Mouse (Mus musculus) midbrain, postnatal 0 days (tissue): ENCODE results near the gene Ddx39. TPM values are rescaled to one million over a fixed set of nuclear protein-coding genes. Genes with fewer than 3 reads are reported as not detected.

ENCODE experiments used
- ATAC-seq: fragments of 200-750 bp; cut with Nextera tagmentation; 2 replicates; pipeline ENCODE4 v1.8.0; 2017; ENCODE audit warnings: moderate number of reproducible peaks, mild to moderate bottlenecking, moderate TSS enrichment, moderate library complexity; ENCODE audit not compliant: low FRiP score
- DNase-seq: peaks from one replicate; pipeline ENCODE4 v3.0.0-alpha.2; 2015; ENCODE audit warnings: low spot score
- H3K27ac ChIP-seq: fragments of 300-500 bp; sonication (generic); 2 replicates; pipeline ENCODE4 v1.5.1; 2014; ENCODE audit warnings: low read depth, mild to moderate bottlenecking, low read length, mixed read lengths
- H3K27me3 ChIP-seq: fragments of 300-500 bp; sonication (generic); 2 replicates; pipeline ENCODE4 v1.6.1; 2014; ENCODE audit warnings: low read length, control low read depth, mixed read lengths; ENCODE audit not compliant: insufficient read depth
- H3K36me3 ChIP-seq: fragments of 300-500 bp; sonication (generic); 2 replicates; pipeline ENCODE4 v1.6.1; 2014; ENCODE audit warnings: low read length, control low read depth, mixed read lengths; ENCODE audit not compliant: insufficient read depth
- H3K4me1 ChIP-seq: fragments of 300-500 bp; sonication (generic); 2 replicates; pipeline ENCODE4 v1.6.1; 2014; ENCODE audit warnings: mild to moderate bottlenecking, control low read depth, antibody characterized with exemption, low read length, mixed read lengths; ENCODE audit not compliant: insufficient read depth
- H3K4me2 ChIP-seq: fragments of 300-500 bp; sonication (generic); 2 replicates; pipeline ENCODE4 v1.6.1; 2014; ENCODE audit warnings: low read depth, mild to moderate bottlenecking, low read length, mixed read lengths; ENCODE audit not compliant: poor library complexity, severe bottlenecking
- H3K4me3 ChIP-seq: fragments of 300-500 bp; sonication (generic); 2 replicates; pipeline ENCODE4 v1.5.1; 2014; ENCODE audit warnings: low read depth, mild to moderate bottlenecking, low read length, moderate library complexity
- H3K9ac ChIP-seq: fragments of 300-500 bp; sonication (generic); replicated peaks from 2 replicates; pipeline ENCODE4 v1.6.1; 2014; ENCODE audit warnings: mild to moderate bottlenecking, low read length, moderate library complexity, mixed read lengths; ENCODE audit not compliant: poor library complexity, severe bottlenecking
- H3K9me3 ChIP-seq: fragments of 300-500 bp; sonication (generic); 2 replicates; pipeline ENCODE4 v1.6.1; 2016; ENCODE audit warnings: low read length, control low read depth
- CTCF ChIP-seq: IDR thresholded peaks from 2 replicates; pipeline ENCODE4 v1.5.1; 2016; ENCODE audit warnings: antibody characterized with exemption, mild to moderate bottlenecking
- WGBS: fragments of 180-500 bp; shearing (Covaris S2); extraction: QIAGEN DNeasy Blood & Tissue Kit; methylation state at CpG from one replicate; pipeline ENCODE4 v1.1.7; 2014; 5-methylcytosine and 5-hydroxymethylcytosine counted together
- polyA plus RNA-seq: library from polyadenylated mRNA; unstranded; fragments of >200 nt; fragmentation: Nextera tagmentation; extraction: Ambion mirVana; gene quantifications from 2 replicates; pipeline ENCODE4 v1.2.1, GENCODE M21; 2015
- total RNA-seq: library from RNA; depleted of rRNA; stranded (reverse); fragments of >200 nt; gene quantifications from 2 replicates; pipeline ENCODE4 v1.2.3, GENCODE M21; 2014

Ddx39 gene
- total and polyA plus RNA-seq, 2 experiments from 2014 or later, result 38.1 to 68.2 TPM

GRCm38 (mm10) chr8:83684517-83684916 lies 30.5 kb upstream of the Ddx39 start:
- no peak for TF ChIP-seq CTCF
- Histone ChIP-seq H3K9ac (no peak overlapping the region), H3K4me1 (no peaks in the 10 kb centered on the region), H3K27ac (no peak overlapping the region), H3K9me3 (no peaks in the 10 kb centered on the region), H3K4me2 (no peak overlapping the region), H3K36me3 (peaks cover 53% of the 10 kb centered on the region), H3K27me3 (no peaks in the 10 kb centered on the region), H3K4me3 (no peak overlapping the region)
- 95% methylated on average over 9 of the region's 9 CpGs for WGBS
- DNase-seq (no peak), ATAC-seq (no peak)

DNA sequence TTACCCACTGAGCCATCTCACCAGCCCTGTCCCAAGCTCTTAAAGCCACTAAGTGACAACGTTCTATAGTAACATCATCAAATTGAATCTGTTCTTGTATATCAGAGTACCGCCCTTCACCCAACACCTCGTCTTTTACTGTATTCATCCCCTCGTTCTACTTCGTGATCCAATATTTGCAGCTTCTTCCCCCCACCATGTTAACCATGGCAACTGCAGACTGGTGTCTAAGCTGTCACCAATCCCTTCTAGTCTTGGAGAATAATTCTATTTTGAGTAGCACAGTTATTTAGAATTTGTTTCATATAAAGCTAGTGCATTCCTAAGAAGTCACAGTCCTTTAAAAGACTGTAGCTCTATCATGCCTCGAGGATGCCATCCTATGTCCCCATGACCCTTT lies 25.7 kb upstream of the Ddx39 start:
- TF ChIP-seq CTCF, result no peak
- ATAC-seq (no peak), DNase-seq (no peak)
- no peak overlapping the region for H3K4me3 ChIP-seq
- H3K9me3 ChIP-seq, result no peaks in the 10 kb centered on the region
- WGBS, result 87% methylated on average over 6 of the region's 6 CpGs
- no peak overlapping the region for H3K27ac ChIP-seq
- H3K9ac ChIP-seq, result no peak overlapping the region
- H3K4me2 ChIP-seq, result no peak overlapping the region
- no peaks in the 10 kb centered on the region for H3K27me3 ChIP-seq
- H3K4me1 ChIP-seq, result no peaks in the 10 kb centered on the region
- peaks cover 40% of the 10 kb centered on the region for H3K36me3 ChIP-seq

- Histone ChIP-seq H3K27ac (no peak overlapping the region), H3K9me3 (no peaks in the 10 kb centered on the region), H3K27me3 (no peaks in the 10 kb centered on the region), H3K4me1 (peaks cover 17% of the 10 kb centered on the region; the same call in 1 of the 2 replicates), H3K4me3 (no peak overlapping the region), H3K9ac (no peak overlapping the region), H3K36me3 (peaks cover 31% of the 10 kb centered on the region), H3K4me2 (no peak overlapping the region)
- ATAC-seq (no peak), DNase-seq (no peak)
- TF ChIP-seq CTCF, result no peak
- WGBS, result 89% methylated on average over 10 of the region's 10 CpGs
Measured at GRCm38 (mm10) chr8:83693609-83694236, 21.3 kb upstream of the Ddx39 start.

GRCm38 (mm10) chr8:83694369-83695160 lies 20.4 kb upstream of the Ddx39 start:
- H3K9ac ChIP-seq, result no peak overlapping the region
- H3K27me3 ChIP-seq, result no peaks in the 10 kb centered on the region
- H3K4me3 ChIP-seq, result no peak overlapping the region
- H3K9me3 ChIP-seq, result no peaks in the 10 kb centered on the region
- peaks cover 17% of the 10 kb centered on the region; the same call in 1 of the 2 replicates for H3K4me1 ChIP-seq
- TF ChIP-seq CTCF, result no peak
- ATAC-seq (no peak), DNase-seq (no peak)
- peaks cover 29% of the 10 kb centered on the region for H3K36me3 ChIP-seq
- 87% methylated on average over 11 of the region's 11 CpGs for WGBS
- no peak overlapping the region for H3K4me2 ChIP-seq
- no peak overlapping the region for H3K27ac ChIP-seq

DNA sequence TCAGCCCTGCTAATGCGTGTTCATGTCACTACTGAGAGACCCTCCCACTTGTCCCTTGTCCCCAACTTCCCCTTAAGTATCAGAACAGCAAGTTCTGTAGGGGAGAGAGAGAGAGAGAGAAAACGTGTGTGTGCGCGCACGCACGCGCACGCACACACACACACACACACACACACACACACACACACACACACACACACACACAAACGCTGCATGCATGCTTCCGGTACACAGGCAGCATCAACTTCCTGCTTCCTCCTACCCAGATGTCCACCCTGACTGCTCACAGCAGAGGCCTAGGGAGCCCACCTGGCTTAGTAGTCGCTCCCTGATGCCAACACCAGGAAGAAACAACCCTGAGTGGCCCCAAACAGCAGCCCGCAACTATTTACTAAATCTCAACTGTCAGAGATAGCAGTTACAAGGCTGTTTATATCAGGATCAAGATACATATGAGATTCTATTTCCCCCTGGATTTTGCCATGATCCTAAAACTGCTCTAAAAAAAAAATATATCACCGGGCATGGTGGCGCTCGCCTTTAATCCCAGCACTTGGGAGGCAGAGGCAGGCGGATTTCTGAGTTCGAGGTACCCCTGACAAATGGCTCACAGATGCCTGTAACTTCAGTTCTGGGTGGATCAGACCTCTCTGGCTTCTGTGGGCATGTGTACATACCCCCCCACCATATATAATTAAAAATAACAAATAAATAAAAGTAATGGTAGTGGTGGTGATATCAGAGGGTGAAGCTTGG lies 19.4 kb upstream of the Ddx39 start:
- DNase-seq (no peak), ATAC-seq (no peak)
- Histone ChIP-seq H3K27me3 (no peaks in the 10 kb centered on the region), H3K4me1 (peaks cover 17% of the 10 kb centered on the region; the same call in 1 of the 2 replicates), H3K9me3 (no peaks in the 10 kb centered on the region), H3K4me3 (no peak overlapping the region), H3K27ac (no peak overlapping the region), H3K9ac (no peak overlapping the region), H3K4me2 (no peak overlapping the region), H3K36me3 (peaks cover 24% of the 10 kb centered on the region)
- WGBS, result 87% methylated on average over 17 of the region's 17 CpGs
- no peak for TF ChIP-seq CTCF
